Comparison of ENCODE assay signal across 9 mouse cellular contexts in the genomic region with DNA sequence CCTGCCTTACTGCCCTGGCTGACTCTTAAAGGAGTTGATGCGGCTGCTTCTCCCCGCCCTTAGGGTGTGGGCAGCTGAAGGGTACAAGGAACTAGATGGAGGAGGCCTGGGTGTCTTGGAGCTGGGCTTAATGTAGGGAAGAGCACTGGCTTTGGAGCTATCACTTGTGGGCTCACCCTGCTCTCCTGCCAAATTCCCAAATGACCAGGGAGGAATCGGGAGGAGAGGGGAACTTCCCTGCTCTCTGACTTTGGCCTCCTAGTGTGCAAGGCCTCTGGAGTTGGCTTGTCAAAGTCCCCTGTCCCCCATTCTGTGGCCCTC. TPM values are rescaled to one million over a fixed set of nuclear protein-coding genes. Genes with fewer than 3 reads are reported as not detected.
A peak's percentile ranks its signal among the peaks of the same experiment; 100 is the strongest.
DNase-seq lines count a peak whose midpoint lies in the region; ATAC-seq lines count a peak whose summit lies in the region.
"Had no signal": no experiment of that assay in that cellular context is flagged by ENCODE, and none has a peak within 500 bp of the region (broad histone marks: within the 10 kb centered on the region; RNA-seq: fewer than 3 reads in every experiment).

No protein-coding gene starts in this region.

- peak overlapping the region; percentile 89 for H3K4me2 ChIP-seq in heart, embryonic 14.5 days (ENCODE audit: low read length)
- peak overlapping the region; percentile 71 for H3K4me2 ChIP-seq in hindbrain, embryonic 15.5 days

- peak overlapping the region; percentile 66 for H3K4me3 ChIP-seq in heart, embryonic 14.5 days (ENCODE audit: control insufficient read depth in 1 of 2, insufficient read depth in 1 of 2, low read depth in 1 of 2, low read length in 2 of 2)
- peak overlapping the region; percentile 65 for H3K4me3 ChIP-seq in brown adipose tissue, adult 24 weeks (ENCODE audit: insufficient read depth, low read depth, low read length)
- peak overlapping the region; percentile 69 for H3K4me3 ChIP-seq in hindbrain, embryonic 15.5 days
- peak overlapping the region; percentile 88 for H3K4me3 ChIP-seq in midbrain, embryonic 10.5 days

- no peak for ATAC-seq in heart, embryonic 14.5 days (ENCODE audit: insufficient number of reproducible peaks, insufficient read depth, low FRiP score, low read depth)
- no peak for ATAC-seq in hindbrain, embryonic 15.5 days (ENCODE audit: low FRiP score, low read depth)
- ATAC-seq in megakaryocyte-erythroid progenitor cell, adult 5-6 weeks (replicated peaks; ENCODE audit: low FRiP score, low TSS enrichment, poor library complexity, severe bottlenecking): no peak

- peak overlapping the region; percentile 74 for H3K9ac ChIP-seq in heart, embryonic 14.5 days (ENCODE audit: low read length)
- H3K9ac ChIP-seq in hindbrain, embryonic 15.5 days: peak overlapping the region; percentile 79

- H3K27ac ChIP-seq in heart, embryonic 14.5 days (replicated peaks in 1 of 2; ENCODE audit: control insufficient read depth in 1 of 2, insufficient read depth in 1 of 2, low read depth in 2 of 2, low read length in 2 of 2): peak overlapping the region in 1 of 2 experiments; percentile 66; a peak in 2 of 4 replicates
- H3K27ac ChIP-seq in brown adipose tissue, adult 24 weeks (replicated peaks; ENCODE audit: low read depth, low read length): peak overlapping the region; percentile 98
- H3K27ac ChIP-seq in hindbrain, embryonic 15.5 days (replicated peaks): peak overlapping the region; percentile 76
- peak overlapping the region; percentile 93 for H3K27ac ChIP-seq in midbrain, embryonic 10.5 days (replicated peaks)

- H3K9me3 ChIP-seq in heart, embryonic 14.5 days (ENCODE audit: control insufficient read depth, low read length): no peaks in the 10 kb centered on the region
- no peaks in the 10 kb centered on the region for H3K9me3 ChIP-seq in hindbrain, embryonic 15.5 days
- H3K9me3 ChIP-seq in midbrain, embryonic 10.5 days (replicated peaks): no peaks in the 10 kb centered on the region

- H3K4me1 ChIP-seq in heart, embryonic 14.5 days (ENCODE audit: control insufficient read depth in 2 of 2, insufficient read depth in 2 of 2, low read length in 2 of 2): peaks cover 6 to 7% of the 10 kb centered on the region in 2 experiments
- peaks cover 16% of the 10 kb centered on the region for H3K4me1 ChIP-seq in brown adipose tissue, adult 24 weeks (ENCODE audit: control insufficient read depth, insufficient read depth, insufficient read length, low read length)
- H3K4me1 ChIP-seq in hindbrain, embryonic 15.5 days (replicated peaks): peaks cover 33% of the 10 kb centered on the region
- peaks cover 59% of the 10 kb centered on the region for H3K4me1 ChIP-seq in midbrain, embryonic 10.5 days

- WGBS in heart, embryonic 14.5 days: 26% methylated on average over 3 of the region's 3 CpGs
- WGBS in hindbrain, embryonic 15.5 days: 0% methylated on average over 3 of the region's 3 CpGs
- 0% methylated on average over 3 of the region's 3 CpGs for WGBS in midbrain, embryonic 10.5 days

- no peak for DNase-seq in heart, postnatal 4 days
- DNase-seq in midbrain, embryonic 10.5 days (ENCODE audit: low spot score): no peak
- DNase-seq in adrenal gland, adult 8-10 months: no peak
- no peak for DNase-seq in cerebellum, postnatal 4 days (ENCODE audit: low spot score in 2 of 2)

- peaks cover 3% of the 10 kb centered on the region; the same call in 1 of the 2 replicates for H3K27me3 ChIP-seq in heart, embryonic 14.5 days (ENCODE audit: control insufficient read depth, insufficient read depth, low read length)
- no peaks in the 10 kb centered on the region for H3K27me3 ChIP-seq in hindbrain, embryonic 15.5 days
- H3K27me3 ChIP-seq in midbrain, embryonic 10.5 days (ENCODE audit: low read depth, poor library complexity, severe bottlenecking): peaks cover 6% of the 10 kb centered on the region; the same call in 1 of the 2 replicates

- H3K36me3 ChIP-seq in heart, embryonic 14.5 days (ENCODE audit: control insufficient read depth, insufficient read depth, low read length): peaks cover 5% of the 10 kb centered on the region
- H3K36me3 ChIP-seq in hindbrain, embryonic 15.5 days: peaks cover 15% of the 10 kb centered on the region; the same call in 1 of the 2 replicates
- H3K36me3 ChIP-seq in midbrain, embryonic 10.5 days: peaks cover 40% of the 10 kb centered on the region

RNA-seq across cellular contexts. Expression of a gene that starts 0.7 kb away (rescaled TPM):
- polyA plus RNA-seq in heart, embryonic 14.5 days (2014; fragmentation: Nextera tagmentation; extraction: Ambion mirVana): 21.2 and 22.0 TPM in 2 replicates
- 10 to 100 TPM; 72.0 to 74.8 TPM for total RNA-seq in heart, postnatal 4 days (2021)
- polyA plus RNA-seq in brown adipose tissue, adult 24 weeks (2012; ENCODE audit: insufficient read depth, insufficient read length, missing spikeins): 37.9 and 42.7 TPM in 2 replicates
- 145 and 156 TPM in 2 replicates for polyA plus RNA-seq in hindbrain, embryonic 15.5 days (2015; fragmentation: Nextera tagmentation; extraction: Ambion mirVana)
- polyA plus RNA-seq in midbrain, embryonic 10.5 days (2016; fragmentation: Nextera tagmentation; extraction: Ambion mirVana): 64.0 and 68.3 TPM in 2 replicates
- 0.82 TPM in 1 of 2 replicates, not detected in the other for total RNA-seq in megakaryocyte-erythroid progenitor cell, adult 5-6 weeks (2014; fragmentation: Nextera tagmentation)
- total RNA-seq in megakaryocyte-erythroid progenitor cell, adult 5-6 weeks (2017): 2.2 TPM in 1 of 2 replicates, not detected in the other
- total RNA-seq in adrenal gland, adult 8-10 months (2022): 100 to 1,000 TPM in 2 of 4 experiments, 10 to 100 TPM in 2; 80.2 to 106 (median 96.4) TPM

RNA-seq across cellular contexts. Expression of a gene that starts 22.9 kb away (rescaled TPM):
- 1.9 and 2.2 TPM in 2 replicates for polyA plus RNA-seq in heart, embryonic 14.5 days (2014; fragmentation: Nextera tagmentation; extraction: Ambion mirVana)
- total RNA-seq in heart, postnatal 4 days (2021): 10 to 100 TPM; 21.9 to 24.9 TPM
- polyA plus RNA-seq in brown adipose tissue, adult 24 weeks (2012; ENCODE audit: insufficient read depth, insufficient read length, missing spikeins): 22.1 and 26.4 TPM in 2 replicates
- polyA plus RNA-seq in hindbrain, embryonic 15.5 days (2015; fragmentation: Nextera tagmentation; extraction: Ambion mirVana): 3.1 and 4.6 TPM in 2 replicates
- 0.61 and 1.6 TPM in 2 replicates for polyA plus RNA-seq in midbrain, embryonic 10.5 days (2016; fragmentation: Nextera tagmentation; extraction: Ambion mirVana)
- total RNA-seq in megakaryocyte-erythroid progenitor cell, adult 5-6 weeks (2014; fragmentation: Nextera tagmentation): 18.7 and 23.2 TPM in 2 replicates
- 37.0 and 41.1 TPM in 2 replicates for total RNA-seq in megakaryocyte-erythroid progenitor cell, adult 5-6 weeks (2017)
- 10 to 100 TPM; 47.5 to 53.8 (median 49.3) TPM for total RNA-seq in adrenal gland, adult 8-10 months (2022)

RNA-seq across cellular contexts. Expression of a gene that starts 23.4 kb away (rescaled TPM):
- 18.2 and 18.9 TPM in 2 replicates for polyA plus RNA-seq in heart, embryonic 14.5 days (2014; fragmentation: Nextera tagmentation; extraction: Ambion mirVana)
- 10 to 100 TPM; 16.9 to 20.1 TPM for total RNA-seq in heart, postnatal 4 days (2021)
- 37.0 and 39.4 TPM in 2 replicates for polyA plus RNA-seq in brown adipose tissue, adult 24 weeks (2012; ENCODE audit: insufficient read depth, insufficient read length, missing spikeins)
- 23.8 and 26.9 TPM in 2 replicates for polyA plus RNA-seq in hindbrain, embryonic 15.5 days (2015; fragmentation: Nextera tagmentation; extraction: Ambion mirVana)
- 8.1 and 9.8 TPM in 2 replicates for polyA plus RNA-seq in midbrain, embryonic 10.5 days (2016; fragmentation: Nextera tagmentation; extraction: Ambion mirVana)
- total RNA-seq in megakaryocyte-erythroid progenitor cell, adult 5-6 weeks (2014; fragmentation: Nextera tagmentation): 6.4 and 10.2 TPM in 2 replicates
- 0.80 and 2.1 TPM in 2 replicates for total RNA-seq in megakaryocyte-erythroid progenitor cell, adult 5-6 weeks (2017)
- total RNA-seq in adrenal gland, adult 8-10 months (2022): 100 to 1,000 TPM; 288 to 361 (median 321) TPM

RNA-seq across cellular contexts. Expression of a gene that starts 33.4 kb away (rescaled TPM):
- polyA plus RNA-seq in heart, embryonic 14.5 days (2014; fragmentation: Nextera tagmentation; extraction: Ambion mirVana): not detected in 2 replicates
- total RNA-seq in heart, postnatal 4 days (2021): not detected
- polyA plus RNA-seq in brown adipose tissue, adult 24 weeks (2012; ENCODE audit: insufficient read depth, insufficient read length, missing spikeins): not detected in 2 replicates
- polyA plus RNA-seq in hindbrain, embryonic 15.5 days (2015; fragmentation: Nextera tagmentation; extraction: Ambion mirVana): not detected in 2 replicates
- polyA plus RNA-seq in midbrain, embryonic 10.5 days (2016; fragmentation: Nextera tagmentation; extraction: Ambion mirVana): not detected in 2 replicates
- not detected in 2 replicates for total RNA-seq in megakaryocyte-erythroid progenitor cell, adult 5-6 weeks (2014; fragmentation: Nextera tagmentation)
- not detected in 2 replicates for total RNA-seq in megakaryocyte-erythroid progenitor cell, adult 5-6 weeks (2017)
- total RNA-seq in adrenal gland, adult 8-10 months (2022): under 1 TPM in 1 of 4 experiments, not detected in 3; 0.31 TPM
- total RNA-seq: left cerebral cortex, postnatal 14 days had no signal

RNA-seq across cellular contexts. Expression of a gene that starts 39.3 kb away (rescaled TPM):
- polyA plus RNA-seq in heart, embryonic 14.5 days (2014; fragmentation: Nextera tagmentation; extraction: Ambion mirVana): 0.09 TPM in 1 of 2 replicates, not detected in the other
- total RNA-seq in heart, postnatal 4 days (2021): not detected
- polyA plus RNA-seq in brown adipose tissue, adult 24 weeks (2012; ENCODE audit: insufficient read depth, insufficient read length, missing spikeins): 0.71 and 2.0 TPM in 2 replicates
- 0.47 and 0.56 TPM in 2 replicates for polyA plus RNA-seq in hindbrain, embryonic 15.5 days (2015; fragmentation: Nextera tagmentation; extraction: Ambion mirVana)
- 0.21 and 0.52 TPM in 2 replicates for polyA plus RNA-seq in midbrain, embryonic 10.5 days (2016; fragmentation: Nextera tagmentation; extraction: Ambion mirVana)
- 0.96 TPM in 1 of 2 replicates, not detected in the other for total RNA-seq in megakaryocyte-erythroid progenitor cell, adult 5-6 weeks (2014; fragmentation: Nextera tagmentation)
- total RNA-seq in megakaryocyte-erythroid progenitor cell, adult 5-6 weeks (2017): 0.46 TPM in 1 of 2 replicates, not detected in the other
- 1 to 10 TPM; 1.1 to 2.8 (median 2.0) TPM for total RNA-seq in adrenal gland, adult 8-10 months (2022)
- total RNA-seq: left cerebral cortex, postnatal 14 days had no signal
